Mouse (Mus musculus): Measurements from ENCODE around the gene H2afx. TPM values are rescaled to one million over a fixed set of nuclear protein-coding genes. Genes with fewer than 3 reads are reported as not detected.

The H2afx gene
- total RNA-seq (2014; rRNA removed), result 272 and 314 TPM in 2 replicates
- polyA plus RNA-seq (2015; fragmentation: Nextera tagmentation; extraction: Ambion mirVana), result 123 and 136 TPM in 2 replicates

DNA sequence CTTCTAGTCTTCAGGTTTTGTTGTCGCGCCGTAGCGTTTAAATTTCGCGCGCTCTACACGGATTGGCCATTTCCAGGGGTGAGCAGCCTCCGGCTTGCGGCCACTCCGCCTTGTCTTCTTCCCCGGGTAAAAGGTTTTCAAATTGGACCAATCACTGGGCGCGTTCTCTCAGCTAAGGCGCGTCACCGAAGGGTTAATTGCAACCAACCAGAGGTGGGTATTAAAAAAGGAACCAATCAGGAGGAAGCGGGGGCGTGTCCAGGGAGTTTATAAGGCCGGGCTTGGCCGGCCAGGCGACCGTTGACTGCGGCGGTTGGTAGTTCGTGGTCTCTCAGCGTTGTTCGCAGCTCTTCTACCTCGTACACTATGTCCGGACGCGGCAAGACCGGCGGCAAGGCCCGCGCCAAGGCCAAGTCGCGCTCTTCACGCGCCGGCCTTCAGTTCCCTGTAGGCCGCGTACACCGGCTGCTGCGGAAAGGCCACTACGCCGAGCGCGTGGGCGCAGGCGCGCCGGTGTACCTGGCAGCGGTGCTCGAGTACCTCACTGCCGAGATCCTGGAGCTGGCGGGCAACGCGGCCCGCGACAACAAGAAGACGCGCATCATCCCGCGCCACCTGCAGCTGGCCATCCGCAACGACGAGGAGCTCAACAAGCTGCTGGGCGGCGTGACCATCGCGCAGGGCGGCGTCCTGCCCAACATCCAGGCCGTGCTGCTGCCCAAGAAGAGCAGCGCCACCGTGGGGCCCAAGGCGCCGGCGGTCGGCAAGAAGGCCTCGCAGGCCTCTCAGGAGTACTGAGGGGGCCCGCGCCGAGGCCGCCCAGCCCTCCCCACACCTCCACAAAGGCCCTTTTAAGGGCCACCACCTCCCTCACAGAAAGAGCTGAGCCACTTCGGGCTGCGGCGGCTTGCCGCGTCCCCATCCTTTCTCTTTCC lies at the start of gene H2afx:
Gene H2afx, plus strand, starts transcription at position 299 of the 935 bp plus-strand sequence.
- H3K27ac ChIP-seq, result peak within 1 kb of the TSS; percentile 82
- ATAC-seq, result peak; percentile 98
- WGBS, result under 1% methylated on average over 83 of the region's 91 CpGs
- H3K27me3 ChIP-seq (ENCODE audit: insufficient read depth, low read length), result no peaks in the 10 kb centered on the region
- H3K4me2 ChIP-seq (ENCODE audit: low read depth, low read length), result peak within 1 kb of the TSS; percentile 90
- DNase-seq (ENCODE audit: low spot score), result peak; percentile 99
- H3K9ac ChIP-seq (replicated peaks; ENCODE audit: low read length), result peak within 1 kb of the TSS; percentile 91
- H3K36me3 ChIP-seq (ENCODE audit: insufficient read depth, low read length), result peaks cover 36% of the 10 kb centered on the region
- peak within 1 kb of the TSS; percentile 88 for H3K4me3 ChIP-seq (ENCODE audit: low read length)
- peaks cover 3% of the 10 kb centered on the region; the same call in 1 of the 2 replicates for H3K4me1 ChIP-seq (ENCODE audit: insufficient read depth, low read length)
- TF ChIP-seq CTCF (IDR thresholded peaks at IDR 0.05; ENCODE audit: low read depth), result peak; percentile 58
- no peaks in the 10 kb centered on the region for H3K9me3 ChIP-seq (ENCODE audit: low read length)

DNA sequence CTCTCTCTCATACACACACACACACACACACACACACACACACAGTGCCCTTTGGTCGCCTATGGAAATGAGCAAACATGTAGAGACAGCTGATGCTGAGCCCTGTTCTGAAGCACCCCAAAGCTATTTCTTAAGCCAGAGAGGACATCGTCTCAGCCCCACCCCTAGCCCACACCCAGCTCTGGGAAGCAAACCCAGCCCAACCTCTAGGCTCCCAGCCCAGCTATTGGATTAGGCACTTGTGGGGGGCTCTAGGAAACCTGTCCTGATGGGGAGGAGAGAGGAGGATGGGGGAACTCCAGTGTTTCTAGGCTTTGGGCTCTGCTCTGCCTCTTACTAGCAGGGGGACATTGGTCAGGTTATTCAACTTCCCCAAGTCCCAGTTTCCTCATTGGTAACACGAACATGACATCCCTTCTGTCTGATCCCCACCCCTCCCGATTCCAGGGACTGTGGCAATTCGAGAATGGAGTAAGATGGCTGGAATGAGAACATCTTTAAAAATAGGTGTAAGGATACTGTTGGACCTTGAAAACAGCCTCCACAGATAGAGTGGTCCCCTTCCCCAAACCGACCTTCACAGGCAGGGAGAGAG lies 48.1 kb upstream of the H2afx start:
- Histone ChIP-seq H3K9me3 (ENCODE audit: low read length) (no peaks in the 10 kb centered on the region), H3K27ac (no peak overlapping the region), H3K4me3 (ENCODE audit: low read length) (peak overlapping the region; percentile 89), H3K4me2 (ENCODE audit: low read depth, low read length) (peak overlapping the region; percentile 91), H3K9ac (replicated peaks; ENCODE audit: low read length) (peak overlapping the region; percentile 41; the same call in 1 of the 2 replicates), H3K27me3 (ENCODE audit: insufficient read depth, low read length) (no peaks in the 10 kb centered on the region), H3K36me3 (ENCODE audit: insufficient read depth, low read length) (peaks cover 5% of the 10 kb centered on the region), H3K4me1 (ENCODE audit: insufficient read depth, low read length) (peaks cover 18% of the 10 kb centered on the region; the same call in 1 of the 2 replicates)
- ATAC-seq (no peak), DNase-seq (ENCODE audit: low spot score) (no peak)
- 9% methylated on average over 6 of the region's 6 CpGs for WGBS
- no peak for TF ChIP-seq CTCF (IDR thresholded peaks at IDR 0.05; ENCODE audit: low read depth)

DNA sequence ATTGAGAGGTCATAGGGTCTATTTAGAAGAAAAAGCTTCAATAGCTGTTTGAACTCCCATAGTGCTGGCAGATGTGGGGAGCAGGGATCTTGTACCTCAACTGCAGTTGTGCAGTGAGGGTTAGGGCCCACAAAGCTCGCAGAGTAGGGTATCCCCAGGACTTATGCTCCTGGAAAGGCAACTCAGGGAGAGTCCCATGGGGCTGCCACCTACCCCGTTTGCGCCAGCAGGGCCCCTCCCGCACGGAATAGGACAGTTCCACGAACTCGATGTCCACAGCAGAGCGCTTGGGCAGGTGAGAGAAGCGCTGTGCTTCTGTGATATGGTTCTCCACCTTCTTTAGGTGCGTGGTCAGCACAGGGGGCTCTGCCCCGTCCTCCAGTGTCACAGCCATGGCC lies 47.5 kb upstream of the H2afx start:
- Histone ChIP-seq H3K9ac (replicated peaks; ENCODE audit: low read length) (peak overlapping the region; percentile 93), H3K9me3 (ENCODE audit: low read length) (no peaks in the 10 kb centered on the region), H3K4me1 (ENCODE audit: insufficient read depth, low read length) (peaks cover 18% of the 10 kb centered on the region; the same call in 1 of the 2 replicates), H3K27ac (peak overlapping the region; percentile 85), H3K36me3 (ENCODE audit: insufficient read depth, low read length) (no peaks in the 10 kb centered on the region; the same call in 1 of the 2 replicates), H3K4me2 (ENCODE audit: low read depth, low read length) (peak overlapping the region; percentile 91), H3K4me3 (ENCODE audit: low read length) (peak overlapping the region; percentile 89), H3K27me3 (ENCODE audit: insufficient read depth, low read length) (no peaks in the 10 kb centered on the region)
- ATAC-seq (peak; percentile 7; the same call in 1 of the 2 replicates), DNase-seq (ENCODE audit: low spot score) (peak; percentile 12)
- no peak for TF ChIP-seq CTCF (IDR thresholded peaks at IDR 0.05; ENCODE audit: low read depth)
- 8% methylated on average over 11 of the region's 11 CpGs for WGBS

DNA sequence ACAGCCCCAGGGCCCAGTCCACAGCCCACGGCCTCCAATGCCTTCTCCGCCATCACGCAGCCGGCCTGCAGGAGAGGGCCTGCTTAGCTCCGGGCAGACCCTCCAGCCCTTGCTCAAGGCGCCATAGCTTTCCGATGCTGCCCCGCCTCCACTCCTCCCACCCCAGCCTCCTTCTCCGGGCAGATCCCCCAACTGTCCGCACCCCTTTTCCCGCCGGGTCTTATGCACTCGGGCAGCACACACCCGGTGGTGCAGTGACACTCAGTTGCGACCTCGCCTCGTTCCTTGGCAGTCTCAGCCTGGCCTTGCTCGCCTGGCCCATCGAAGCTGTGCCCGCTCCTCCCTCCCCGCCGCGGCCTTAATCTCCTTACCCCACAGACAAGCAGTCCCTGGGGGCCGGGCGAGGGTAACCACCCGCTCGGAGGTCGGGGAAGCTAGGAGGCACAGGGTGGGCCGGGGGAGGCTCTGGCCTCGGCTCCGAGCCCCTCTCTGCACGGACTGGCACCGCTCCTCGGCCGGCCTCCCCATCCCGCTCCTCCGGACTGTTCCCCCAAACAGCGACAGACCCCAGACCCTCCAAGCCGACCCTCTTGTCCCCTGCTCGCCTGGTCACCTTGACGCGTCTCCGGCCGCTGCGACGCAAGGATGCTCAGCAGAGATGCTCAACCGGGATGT lies 47.0 kb upstream of the H2afx start:
- peaks cover 18% of the 10 kb centered on the region; the same call in 1 of the 2 replicates for H3K4me1 ChIP-seq (ENCODE audit: insufficient read depth, low read length)
- H3K4me3 ChIP-seq (ENCODE audit: low read length), result peak overlapping the region; percentile 89
- WGBS, result under 1% methylated on average over 46 of the region's 47 CpGs
- peak overlapping the region; percentile 85 for H3K27ac ChIP-seq
- no peak for TF ChIP-seq CTCF (IDR thresholded peaks at IDR 0.05; ENCODE audit: low read depth)
- peak overlapping the region; percentile 93 for H3K9ac ChIP-seq (replicated peaks; ENCODE audit: low read length)
- ATAC-seq (peak; percentile 66), DNase-seq (ENCODE audit: low spot score) (peak; percentile 65)
- no peaks in the 10 kb centered on the region for H3K27me3 ChIP-seq (ENCODE audit: insufficient read depth, low read length)
- H3K36me3 ChIP-seq (ENCODE audit: insufficient read depth, low read length), result no peaks in the 10 kb centered on the region; the same call in 1 of the 2 replicates
- no peaks in the 10 kb centered on the region for H3K9me3 ChIP-seq (ENCODE audit: low read length)
- peak overlapping the region; percentile 91 for H3K4me2 ChIP-seq (ENCODE audit: low read depth, low read length)

DNA sequence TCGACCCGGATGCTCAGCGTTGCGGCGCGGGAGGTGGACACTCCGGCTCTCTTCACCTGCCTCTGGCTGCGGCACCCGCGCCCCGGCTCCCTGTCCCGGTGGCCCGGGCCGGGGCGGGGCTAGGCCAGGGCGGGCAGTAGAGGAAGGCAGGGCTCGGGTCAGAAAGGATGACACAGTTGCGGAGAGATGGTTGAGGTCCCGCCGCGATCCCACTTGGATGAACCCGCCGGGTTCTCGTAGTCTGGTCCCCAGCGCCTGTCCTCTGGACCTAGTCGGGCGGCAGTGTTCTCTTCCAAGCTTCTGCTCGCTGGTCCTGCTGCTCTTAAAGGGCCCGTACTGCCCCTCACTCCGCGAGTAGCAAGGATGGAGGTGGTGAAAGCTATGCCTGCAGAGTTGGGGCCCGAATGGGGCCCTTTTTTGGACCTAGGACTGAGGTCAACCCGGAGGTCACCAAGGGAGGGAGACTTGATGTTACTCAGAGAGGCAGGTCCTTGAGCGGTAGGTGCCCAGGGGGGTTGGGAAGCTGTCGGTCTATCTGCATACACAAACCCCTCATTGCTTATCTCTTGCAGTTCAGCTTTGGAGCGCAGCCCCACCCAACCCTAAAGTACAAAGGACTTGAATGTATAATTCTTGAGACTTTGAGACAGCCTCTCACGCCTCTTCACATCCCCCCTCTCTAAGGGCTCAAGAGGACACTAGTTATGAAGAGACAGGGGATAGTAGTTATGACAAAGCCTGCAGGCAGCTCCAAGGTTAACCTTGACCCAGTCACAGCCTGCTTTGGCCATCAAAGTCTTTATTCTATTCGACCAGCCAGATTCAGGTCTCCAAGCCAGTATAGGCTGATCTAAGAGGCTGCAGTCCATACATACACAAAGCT lies 46.2 kb upstream of the H2afx start, which contains the start of gene Abcg4:
Gene Abcg4, minus strand, starts transcription at position 540 of the 883 bp plus-strand sequence.
- peak within 1 kb of the TSS; percentile 89 for H3K4me3 ChIP-seq (ENCODE audit: low read length)
- no peaks in the 10 kb centered on the region for H3K9me3 ChIP-seq (ENCODE audit: low read length)
- peak within 1 kb of the TSS; percentile 85 for H3K27ac ChIP-seq
- TF ChIP-seq CTCF (IDR thresholded peaks at IDR 0.05; ENCODE audit: low read depth), result no peak
- H3K4me2 ChIP-seq (ENCODE audit: low read depth, low read length), result peak within 1 kb of the TSS; percentile 91
- peaks cover 18% of the 10 kb centered on the region; the same call in 1 of the 2 replicates for H3K4me1 ChIP-seq (ENCODE audit: insufficient read depth, low read length)
- DNase-seq (ENCODE audit: low spot score) (peak; percentile 70), ATAC-seq (peak; percentile 73)
- peaks cover 6% of the 10 kb centered on the region; the same call in 1 of the 2 replicates for H3K36me3 ChIP-seq (ENCODE audit: insufficient read depth, low read length)
- H3K27me3 ChIP-seq (ENCODE audit: insufficient read depth, low read length), result no peaks in the 10 kb centered on the region
- H3K9ac ChIP-seq (replicated peaks; ENCODE audit: low read length), result peak within 1 kb of the TSS; percentile 93
- WGBS, result under 1% methylated on average over 38 of the region's 38 CpGs
